Mouse (Mus musculus) G1E-ER4 (cell line): Measurements from ENCODE around the gene Ust. TPM values are rescaled to one million over a fixed set of nuclear protein-coding genes. Genes with fewer than 3 reads are reported as not detected.

Source experiments
- GATA1 ChIP-seq: IDR thresholded peaks from one replicate; pipeline ENCODE4 v1.8.0; 2012; ENCODE audit warnings: low read length, inconsistent platforms
- polyA plus RNA-seq: library from polyadenylated mRNA; stranded (reverse); fragments of >175 nt; gene quantifications from 2 replicates; pipeline ENCODE4 v1.2.3, GENCODE M21; 2012

Gene Ust
- polyA plus RNA-seq, 1 experiment: not detected

GRCm38 (mm10) chr10:8465918-8466317 lies 52.7 kb downstream of the Ust start:
- TF ChIP-seq GATA1: no peak

GRCm38 (mm10) chr10:8465216-8465615 lies 53.4 kb downstream of the Ust start:
- TF ChIP-seq GATA1: no peak

GRCm38 (mm10) chr10:8461372-8461771 lies 57.3 kb downstream of the Ust start:
- TF ChIP-seq GATA1: no peak

- TF ChIP-seq GATA1: no peak
Measured at GRCm38 (mm10) chr10:8454711-8455110, 63.9 kb downstream of the Ust start.

- no peak for TF ChIP-seq GATA1
Measured at GRCm38 (mm10) chr10:8447681-8448080, 70.9 kb downstream of the Ust start.

GRCm38 (mm10) chr10:8446972-8447371 lies 71.7 kb downstream of the Ust start:
- TF ChIP-seq GATA1: no peak

GRCm38 (mm10) chr10:8444052-8444451 lies 74.6 kb downstream of the Ust start:
- TF ChIP-seq GATA1: no peak

GRCm38 (mm10) chr10:8431857-8432256 lies 86.8 kb downstream of the Ust start:
- no peak for TF ChIP-seq GATA1

GRCm38 (mm10) chr10:8428787-8429778 lies 89.5 kb downstream of the Ust start:
- TF ChIP-seq GATA1: no peak

GRCm38 (mm10) chr10:8427671-8428364 lies 90.8 kb downstream of the Ust start:
- TF ChIP-seq GATA1: no peak

GRCm38 (mm10) chr10:8419496-8420009 lies 99.1 kb downstream of the Ust start:
- TF ChIP-seq GATA1: no peak

GRCm38 (mm10) chr10:8415474-8415873 lies 103.2 kb downstream of the Ust start:
- no peak for TF ChIP-seq GATA1

GRCm38 (mm10) chr10:8415036-8415435 lies 103.6 kb downstream of the Ust start:
- TF ChIP-seq GATA1: no peak

GRCm38 (mm10) chr10:8405141-8405540 lies 113.5 kb downstream of the Ust start:
- TF ChIP-seq GATA1: no peak

GRCm38 (mm10) chr10:8392226-8392625 lies 126.4 kb downstream of the Ust start:
- TF ChIP-seq GATA1: no peak

- TF ChIP-seq GATA1: no peak
Measured at GRCm38 (mm10) chr10:8391264-8391748, 127.3 kb downstream of the Ust start.
